Mouse (Mus musculus): Measurements from ENCODE around the gene Hemgn. TPM values are rescaled to one million over a fixed set of nuclear protein-coding genes. Genes with fewer than 3 reads are reported as not detected.
A peak's percentile ranks its signal among the peaks of the same experiment; 100 is the strongest.

Gene Hemgn
- polyA plus RNA-seq, 1 experiment from 2014 or later, result 31.5 TPM

DNA sequence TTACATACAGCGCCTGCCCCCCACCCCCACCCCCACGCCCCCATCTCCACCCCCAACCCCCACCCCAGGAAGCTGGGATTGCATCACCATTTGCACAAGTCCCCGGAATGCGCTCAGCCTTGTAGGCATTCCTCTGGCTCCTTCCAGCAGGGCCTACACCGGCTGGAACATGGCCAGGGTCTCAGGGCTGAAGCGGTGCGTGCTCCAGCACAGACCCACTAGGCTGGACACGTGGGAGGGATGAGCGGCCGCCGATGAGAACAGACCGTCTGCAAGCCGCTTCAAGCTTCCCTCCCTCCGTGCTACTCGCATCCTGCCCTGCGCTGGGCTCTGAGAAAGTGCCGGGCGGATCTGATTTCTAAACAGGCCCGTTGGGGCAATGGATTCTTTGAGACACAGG lies 42.3 kb downstream of the Hemgn start:
- H3K4me2 ChIP-seq, result peak overlapping the region; percentile 45
- 2% methylated on average over 19 of the region's 19 CpGs for WGBS
- H3K27me3 ChIP-seq (replicated peaks), result peaks cover 11% of the 10 kb centered on the region
- peak overlapping the region; percentile 12; the same call in 1 of the 2 replicates for H3K4me3 ChIP-seq (replicated peaks)
- no peak overlapping the region for H3K9ac ChIP-seq
- H3K4me1 ChIP-seq, result 0 out of 2 replicates have a peak, but pooled peaks cover 3% of the 10 kb centered on the region
- peak; percentile 86 for ATAC-seq (ENCODE audit: insufficient read depth, low FRiP score, low read depth)
- H3K36me3 ChIP-seq, result no peaks in the 10 kb centered on the region
- H3K27ac ChIP-seq, result no peak overlapping the region
- no peaks in the 10 kb centered on the region for H3K9me3 ChIP-seq

GRCm38 (mm10) chr4:46370406-46370805 lies 42.9 kb downstream of the Hemgn start:
- H3K4me3 ChIP-seq (replicated peaks), result no peak overlapping the region
- no peak overlapping the region for H3K4me2 ChIP-seq
- H3K4me1 ChIP-seq, result 0 out of 2 replicates have a peak, but pooled peaks cover 3% of the 10 kb centered on the region
- H3K27ac ChIP-seq, result no peak overlapping the region
- no peak overlapping the region for H3K9ac ChIP-seq
- no peaks in the 10 kb centered on the region for H3K36me3 ChIP-seq
- peaks cover 11% of the 10 kb centered on the region for H3K27me3 ChIP-seq (replicated peaks)
- ATAC-seq (ENCODE audit: insufficient read depth, low FRiP score, low read depth), result no peak
- WGBS, result 41% methylated on average over 6 of the region's 6 CpGs
- no peaks in the 10 kb centered on the region for H3K9me3 ChIP-seq

DNA sequence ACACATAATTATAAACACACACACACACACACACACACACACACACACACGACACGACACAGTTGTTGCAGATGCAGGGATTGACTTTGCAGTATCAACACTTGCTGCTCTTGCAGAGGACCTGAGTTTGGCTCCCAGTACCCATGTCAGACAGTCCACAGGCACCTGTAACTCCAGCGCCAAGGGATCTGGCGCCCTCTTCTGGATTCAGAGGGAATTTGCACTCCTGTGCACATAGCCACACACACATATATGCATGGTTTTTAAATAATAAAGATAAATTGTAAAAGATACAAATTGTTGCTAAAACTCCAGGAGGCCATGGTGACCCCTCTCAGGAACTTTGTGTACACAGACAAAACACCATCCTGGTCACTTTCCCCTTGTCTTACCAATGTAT lies 44.2 kb downstream of the Hemgn start:
- 0 out of 2 replicates have a peak, but pooled peaks cover 3% of the 10 kb centered on the region for H3K4me1 ChIP-seq
- no peak overlapping the region for H3K9ac ChIP-seq
- peaks cover 11% of the 10 kb centered on the region for H3K27me3 ChIP-seq (replicated peaks)
- no peak overlapping the region for H3K4me2 ChIP-seq
- no peak for ATAC-seq (ENCODE audit: insufficient read depth, low FRiP score, low read depth)
- H3K4me3 ChIP-seq (replicated peaks), result no peak overlapping the region
- no peak overlapping the region for H3K27ac ChIP-seq
- no peaks in the 10 kb centered on the region for H3K9me3 ChIP-seq
- WGBS, result 62% methylated on average over 4 of the region's 4 CpGs
- no peaks in the 10 kb centered on the region for H3K36me3 ChIP-seq

GRCm38 (mm10) chr4:46367487-46367959 lies 45.8 kb downstream of the Hemgn start:
- H3K36me3 ChIP-seq, result no peaks in the 10 kb centered on the region
- 16% methylated on average over 12 of the region's 12 CpGs for WGBS
- H3K9me3 ChIP-seq, result no peaks in the 10 kb centered on the region
- 0 out of 2 replicates have a peak, but pooled peaks cover 3% of the 10 kb centered on the region for H3K4me1 ChIP-seq
- H3K9ac ChIP-seq, result no peak overlapping the region
- no peak for ATAC-seq (ENCODE audit: insufficient read depth, low FRiP score, low read depth)
- H3K4me2 ChIP-seq, result no peak overlapping the region
- H3K27ac ChIP-seq, result no peak overlapping the region
- peaks cover 11% of the 10 kb centered on the region for H3K27me3 ChIP-seq (replicated peaks)
- H3K4me3 ChIP-seq (replicated peaks), result no peak overlapping the region

GRCm38 (mm10) chr4:46364360-46364759 lies 48.9 kb downstream of the Hemgn start:
- WGBS, result 71% methylated on average over 2 of the region's 2 CpGs
- Histone ChIP-seq H3K36me3 (no peaks in the 10 kb centered on the region), H3K4me1 (no peaks in the 10 kb centered on the region), H3K9ac (no peak overlapping the region), H3K4me3 (replicated peaks) (no peak overlapping the region), H3K4me2 (no peak overlapping the region), H3K27me3 (replicated peaks) (peaks cover 11% of the 10 kb centered on the region), H3K9me3 (no peaks in the 10 kb centered on the region), H3K27ac (no peak overlapping the region)
- ATAC-seq (ENCODE audit: insufficient read depth, low FRiP score, low read depth), result no peak

DNA sequence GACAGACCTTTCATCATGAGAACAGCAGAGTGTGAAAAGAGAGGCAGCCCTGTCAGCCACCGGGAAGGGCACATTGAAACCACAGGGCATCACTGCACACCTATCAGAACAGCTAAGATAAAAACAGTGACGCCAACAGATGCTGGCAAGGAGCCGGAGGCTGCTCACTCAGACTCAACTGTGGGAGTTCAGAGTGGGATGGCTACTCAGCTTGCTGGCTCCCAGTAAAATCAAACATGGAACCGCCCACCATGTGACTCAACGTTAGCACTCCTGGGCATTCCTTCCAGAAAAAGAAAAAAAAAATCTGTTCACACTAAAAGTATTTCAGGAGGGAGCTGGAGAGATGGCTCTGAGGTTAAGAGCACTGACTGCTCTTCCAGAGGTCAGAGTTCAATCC lies 52.0 kb downstream of the Hemgn start:
- 62% methylated on average over 5 of the region's 5 CpGs for WGBS
- no peak overlapping the region for H3K9ac ChIP-seq
- peaks cover 3% of the 10 kb centered on the region; the same call in 1 of the 2 replicates for H3K27me3 ChIP-seq (replicated peaks)
- H3K27ac ChIP-seq, result no peak overlapping the region
- no peaks in the 10 kb centered on the region for H3K4me1 ChIP-seq
- no peak for ATAC-seq (ENCODE audit: insufficient read depth, low FRiP score, low read depth)
- no peak overlapping the region for H3K4me2 ChIP-seq
- no peaks in the 10 kb centered on the region for H3K36me3 ChIP-seq
- no peak overlapping the region for H3K4me3 ChIP-seq (replicated peaks)
- no peaks in the 10 kb centered on the region for H3K9me3 ChIP-seq

DNA sequence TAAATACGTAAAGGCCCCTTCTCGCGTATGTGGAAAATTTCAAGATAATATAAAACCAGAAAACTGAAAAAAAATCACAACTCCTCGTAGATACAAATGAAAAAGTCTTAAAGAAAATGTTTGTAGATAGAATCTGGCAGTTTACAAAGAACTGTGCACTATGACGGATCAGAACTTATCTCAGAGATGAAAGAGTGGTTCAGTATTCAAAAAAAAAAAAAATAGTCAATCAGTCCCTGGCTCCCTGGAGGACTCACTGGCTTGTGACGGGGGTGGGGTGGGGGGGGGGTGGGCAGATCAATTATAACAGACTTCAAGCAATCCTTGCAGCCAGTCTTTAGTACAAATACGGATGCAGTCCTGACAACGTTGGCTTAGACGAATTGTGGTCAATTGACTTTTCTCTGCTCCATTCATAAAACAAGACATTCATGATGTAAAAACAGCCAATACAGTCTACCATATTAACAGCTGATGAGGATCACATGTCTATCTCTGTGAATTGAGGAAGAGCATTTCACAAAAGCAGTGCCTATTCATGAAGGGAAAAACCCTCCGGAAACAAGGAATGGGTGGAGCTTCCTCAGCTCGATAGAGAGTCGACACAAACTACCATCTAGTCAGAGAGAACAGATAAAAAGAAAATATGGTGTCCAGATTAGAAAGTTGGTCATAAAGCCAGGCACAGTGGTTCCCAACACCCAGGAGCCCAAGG lies 53.6 kb downstream of the Hemgn start:
- WGBS, result 59% methylated on average over 12 of the region's 12 CpGs
- H3K36me3 ChIP-seq, result no peaks in the 10 kb centered on the region
- H3K27me3 ChIP-seq (replicated peaks), result peaks cover 7% of the 10 kb centered on the region; the same call in 1 of the 2 replicates
- no peak overlapping the region for H3K4me2 ChIP-seq
- ATAC-seq (ENCODE audit: insufficient read depth, low FRiP score, low read depth), result no peak
- H3K4me1 ChIP-seq, result no peaks in the 10 kb centered on the region
- no peak overlapping the region for H3K27ac ChIP-seq
- H3K9me3 ChIP-seq, result no peaks in the 10 kb centered on the region
- H3K4me3 ChIP-seq (replicated peaks), result no peak overlapping the region
- no peak overlapping the region for H3K9ac ChIP-seq

DNA sequence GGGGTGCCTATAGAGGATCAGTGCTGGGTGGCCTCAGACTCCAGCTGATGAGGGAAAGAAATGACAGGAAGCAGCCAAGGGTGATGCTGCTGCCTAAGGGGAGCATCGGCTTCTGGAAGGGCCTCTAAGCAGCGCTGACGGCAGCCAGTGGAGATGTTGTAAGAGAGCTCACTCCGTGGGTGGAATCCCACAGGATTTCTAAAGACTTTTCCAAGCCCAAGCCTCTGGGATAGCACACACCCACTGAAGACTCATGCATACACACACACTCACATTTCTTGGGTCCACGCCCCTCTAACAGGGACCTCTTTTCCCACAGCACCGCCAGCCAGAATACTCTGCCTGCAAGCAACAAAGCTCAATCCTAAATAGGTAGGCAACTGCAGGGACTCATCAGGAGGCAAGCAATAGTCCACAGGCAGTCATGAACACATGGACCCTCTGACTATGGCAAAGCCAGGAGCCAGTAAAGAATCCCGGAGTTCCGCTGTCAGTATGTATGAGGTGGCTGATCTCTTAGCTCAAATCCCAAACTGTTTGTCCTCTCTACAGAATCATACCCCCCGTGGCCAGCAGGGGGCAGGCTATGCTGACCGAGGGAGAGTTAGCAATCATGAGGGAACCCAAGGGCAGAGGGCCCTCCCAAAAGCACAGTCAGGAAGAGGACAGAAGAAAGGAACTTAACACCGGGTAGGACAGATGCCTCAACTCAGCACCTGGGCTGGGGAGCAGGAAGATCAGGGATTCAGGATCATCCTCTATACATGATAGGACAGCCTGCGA lies 56.8 kb downstream of the Hemgn start:
- ATAC-seq (ENCODE audit: insufficient read depth, low FRiP score, low read depth), result no peak
- Histone ChIP-seq H3K4me3 (replicated peaks) (no peak overlapping the region), H3K27ac (no peak overlapping the region), H3K27me3 (replicated peaks) (peaks cover 20% of the 10 kb centered on the region), H3K9ac (no peak overlapping the region), H3K9me3 (no peaks in the 10 kb centered on the region), H3K4me2 (no peak overlapping the region), H3K4me1 (no peaks in the 10 kb centered on the region), H3K36me3 (no peaks in the 10 kb centered on the region)
- WGBS, result 48% methylated on average over 12 of the region's 12 CpGs

DNA sequence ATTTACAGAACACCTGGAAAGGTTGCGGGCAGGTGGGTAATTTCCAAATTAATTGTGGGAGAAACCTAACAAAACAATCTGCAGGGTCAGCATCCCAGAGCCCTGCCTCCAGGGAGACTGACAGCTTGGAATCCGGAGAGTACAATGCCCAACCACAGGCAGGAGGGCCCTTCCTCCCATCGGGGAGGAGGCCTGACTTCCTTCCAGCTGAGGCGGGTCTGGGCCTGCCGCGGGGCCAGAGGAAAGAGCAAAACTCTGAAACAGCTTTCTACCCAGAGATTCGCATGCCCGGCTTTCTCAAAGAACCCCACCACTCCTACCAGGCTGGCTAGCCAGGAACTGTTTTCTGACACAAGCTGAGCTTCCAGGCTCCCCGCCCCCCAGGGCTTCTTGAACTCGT lies 60.3 kb downstream of the Hemgn start:
- no peak for ATAC-seq (ENCODE audit: insufficient read depth, low FRiP score, low read depth)
- no peaks in the 10 kb centered on the region for H3K9me3 ChIP-seq
- 15% methylated on average over 10 of the region's 10 CpGs for WGBS
- H3K27ac ChIP-seq, result no peak overlapping the region
- H3K27me3 ChIP-seq (replicated peaks), result peaks cover 49% of the 10 kb centered on the region
- no peak overlapping the region for H3K9ac ChIP-seq
- no peak overlapping the region for H3K4me2 ChIP-seq
- no peaks in the 10 kb centered on the region for H3K36me3 ChIP-seq
- H3K4me1 ChIP-seq, result no peaks in the 10 kb centered on the region
- H3K4me3 ChIP-seq (replicated peaks), result no peak overlapping the region

DNA sequence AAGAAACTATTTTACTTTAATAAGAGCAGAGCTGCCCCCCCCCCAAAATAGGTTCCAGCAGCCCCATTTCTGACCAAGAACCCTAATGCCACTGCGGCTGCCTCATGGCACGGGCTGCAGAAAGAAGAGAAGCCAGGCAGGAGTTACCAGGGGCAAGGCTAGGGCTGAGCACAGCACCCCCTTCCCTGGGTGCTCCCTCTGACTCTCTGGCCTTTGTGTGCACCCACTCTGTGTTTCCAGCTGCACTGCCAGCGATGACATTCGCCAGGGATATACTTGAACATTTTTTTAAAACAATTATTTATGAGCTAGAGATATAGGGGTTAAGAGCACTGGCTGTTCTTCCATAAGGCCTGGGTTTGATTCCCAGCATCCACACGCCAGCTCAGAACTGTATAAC lies 63.8 kb downstream of the Hemgn start:
- WGBS, result 58% methylated on average over 5 of the region's 5 CpGs
- ATAC-seq (ENCODE audit: insufficient read depth, low FRiP score, low read depth), result no peak
- Histone ChIP-seq H3K36me3 (no peaks in the 10 kb centered on the region), H3K9me3 (no peaks in the 10 kb centered on the region), H3K4me2 (no peak overlapping the region), H3K27ac (no peak overlapping the region), H3K4me3 (replicated peaks) (no peak overlapping the region), H3K4me1 (0 out of 2 replicates have a peak, but pooled peaks cover 6% of the 10 kb centered on the region), H3K9ac (no peak overlapping the region), H3K27me3 (replicated peaks) (peaks cover 70% of the 10 kb centered on the region)

GRCm38 (mm10) chr4:46348897-46349296 lies 64.4 kb downstream of the Hemgn start:
- ATAC-seq (ENCODE audit: insufficient read depth, low FRiP score, low read depth), result no peak
- Histone ChIP-seq H3K4me3 (replicated peaks) (no peak overlapping the region), H3K4me2 (no peak overlapping the region), H3K9me3 (no peaks in the 10 kb centered on the region), H3K9ac (no peak overlapping the region), H3K4me1 (peaks cover 10% of the 10 kb centered on the region; the same call in 1 of the 2 replicates), H3K27ac (no peak overlapping the region), H3K36me3 (no peaks in the 10 kb centered on the region), H3K27me3 (replicated peaks) (peaks cover 75% of the 10 kb centered on the region)
- 34% methylated on average over 9 of the region's 9 CpGs for WGBS

Measured in stomach, embryonic 15.5 days (tissue).